Mouse (Mus musculus) lung, embryonic 16.5 days (tissue): Measurements from ENCODE around the gene Elavl3. TPM values are rescaled to one million over a fixed set of nuclear protein-coding genes. Genes with fewer than 3 reads are reported as not detected.

Experiments
- polyA plus RNA-seq: library from polyadenylated mRNA; unstranded; fragments of >200 nt; fragmentation: Nextera tagmentation; extraction: Ambion mirVana; gene quantifications from 2 replicates; pipeline ENCODE4 v1.2.1, GENCODE M21; 2015

The Elavl3 gene
- polyA plus RNA-seq, 1 experiment from 2014 or later: 0.18 TPM

Other genes starting within 250 kb of the Elavl3 start
- 2.7 and 3.6 TPM in 2 replicates for gene Angptl8, start 216.5 kb downstream of the Elavl3 start, polyA plus RNA-seq
- 62.6 and 63.7 TPM in 2 replicates for gene Dock6, start 199.4 kb downstream of the Elavl3 start, polyA plus RNA-seq
- 20.9 and 23.5 TPM in 2 replicates for gene Rab3d, start 133.8 kb downstream of the Elavl3 start, polyA plus RNA-seq
- gene Ccdc159, start 124.6 kb downstream of the Elavl3 start, polyA plus RNA-seq: 5.9 and 6.4 TPM in 2 replicates
- gene Tmem205, start 124.5 kb downstream of the Elavl3 start, polyA plus RNA-seq: 58.8 and 65.3 TPM in 2 replicates
- gene Plppr2, start 115.0 kb downstream of the Elavl3 start, polyA plus RNA-seq: 7.7 and 8.2 TPM in 2 replicates
- gene Swsap1, start 96.3 kb downstream of the Elavl3 start, polyA plus RNA-seq: 5.4 and 6.2 TPM in 2 replicates
- gene Epor, start 88.5 kb downstream of the Elavl3 start, polyA plus RNA-seq: 7.5 and 10.3 TPM in 2 replicates
- 8.8 and 9.1 TPM in 2 replicates for gene Rgl3, start 62.6 kb downstream of the Elavl3 start, polyA plus RNA-seq
- 6.6 and 8.1 TPM in 2 replicates for gene Ccdc151, start 49.4 kb downstream of the Elavl3 start, polyA plus RNA-seq
- 121 TPM in 2 replicates for gene Prkcsh, start 49.2 kb downstream of the Elavl3 start, polyA plus RNA-seq
- not detected in 2 replicates for gene Gm49318, start 19.2 kb upstream of the Elavl3 start, polyA plus RNA-seq
- gene Zfp653, start 19.4 kb upstream of the Elavl3 start, polyA plus RNA-seq: 12.8 and 15.0 TPM in 2 replicates
- 28.9 and 31.9 TPM in 2 replicates for gene Ecsit, start 33.4 kb upstream of the Elavl3 start, polyA plus RNA-seq
- 44.6 and 49.5 TPM in 2 replicates for gene Cnn1, start 47.2 kb upstream of the Elavl3 start, polyA plus RNA-seq
- 197 and 231 TPM in 2 replicates for gene Elof1, start 65.1 kb upstream of the Elavl3 start, polyA plus RNA-seq
- gene Acp5, start 83.7 kb upstream of the Elavl3 start, polyA plus RNA-seq: 8.2 and 10.2 TPM in 2 replicates
- 84.6 and 85.1 TPM in 2 replicates for gene Pigyl, start 104.8 kb upstream of the Elavl3 start, polyA plus RNA-seq
- 1.4 and 1.6 TPM in 2 replicates for gene Zfp872, start 136.1 kb upstream of the Elavl3 start, polyA plus RNA-seq
- 23.9 and 26.5 TPM in 2 replicates for gene Zfp809, start 173.7 kb upstream of the Elavl3 start, polyA plus RNA-seq
- 4.3 and 5.3 TPM in 2 replicates for gene Zfp599, start 207.9 kb upstream of the Elavl3 start, polyA plus RNA-seq